Mouse (Mus musculus) CH12.LX (cell line): ENCODE results near the gene Opa1. TPM values are rescaled to one million over a fixed set of nuclear protein-coding genes. Genes with fewer than 3 reads are reported as not detected.

Experiments used
- DNase-seq: peaks from one replicate; pipeline ENCODE4 v3.0.0-alpha.2; 2013; ENCODE audit errors: extremely low read depth
- H3K27ac ChIP-seq: 2 replicates; pipeline ENCODE4 v1.5.1; 2012; ENCODE audit warnings: low read depth, mild to moderate bottlenecking, control low read depth, moderate library complexity; ENCODE audit not compliant: insufficient read depth
- H3K27me3 ChIP-seq: replicated peaks from 2 replicates; pipeline ENCODE3; 2012; ENCODE audit warnings: inconsistent platforms
- H3K36me3 ChIP-seq, 2 experiments: replicated peaks in 1 of 2; 2 replicates each; pipeline versions ENCODE3 to v1.6.1; 2012; ENCODE audit warnings: inconsistent platforms in 1 of 2, low read length in 1 of 2, mild to moderate bottlenecking in 1 of 2, mixed read lengths in 1 of 2, moderate library complexity in 1 of 2; ENCODE audit not compliant: control insufficient read depth in 1 of 2, insufficient read depth in 1 of 2
- H3K4me1 ChIP-seq, 2 experiments: 2 replicates each; pipeline ENCODE4 v1.6.1; 2012; ENCODE audit warnings: inconsistent platforms in 1 of 2, moderate library complexity in 1 of 2; ENCODE audit not compliant: insufficient read depth in 2 of 2, control insufficient read depth in 1 of 2
- H3K4me2 ChIP-seq: 2 replicates; pipeline ENCODE4 v1.6.1; 2012; ENCODE audit warnings: low read depth, mild to moderate bottlenecking, control low read depth; ENCODE audit not compliant: poor library complexity, insufficient read depth, severe bottlenecking
- H3K4me3 ChIP-seq, 3 experiments: fragments of 150-350 bp in 1 of 3; sonication (generic) in 1 of 3; replicated peaks in 1 of 3; 2 replicates each; pipeline versions ENCODE3 to v1.5.1; 2011 to 2012; ENCODE audit warnings: low read depth in 2 of 3, low read length in 2 of 3, mild to moderate bottlenecking in 2 of 3, moderate library complexity in 2 of 3, control low read depth in 1 of 3, improper control_type of control experiment in 1 of 3, inconsistent platforms in 1 of 3, mixed read lengths in 1 of 3; ENCODE audit not compliant: poor library complexity in 1 of 3
- H3K79me2 ChIP-seq: replicated peaks from 2 replicates; pipeline ENCODE4 v1.6.1; 2012; ENCODE audit warnings: mild to moderate bottlenecking, moderate library complexity; ENCODE audit not compliant: control insufficient read depth, poor library complexity, insufficient read depth, severe bottlenecking; ENCODE audit errors: extremely low read depth
- H3K9ac ChIP-seq: 2 replicates; pipeline ENCODE4 v1.6.1; 2012; ENCODE audit warnings: low read depth, mild to moderate bottlenecking, control low read depth, moderate library complexity; ENCODE audit not compliant: insufficient read depth
- H3K9me3 ChIP-seq: replicated peaks from 2 replicates; pipeline ENCODE3; 2012; ENCODE audit warnings: low read length, inconsistent platforms, mixed read lengths
- BHLHE40 ChIP-seq: IDR thresholded peaks from 2 replicates; pipeline ENCODE4 v1.6.1; 2011; ENCODE audit warnings: mild to moderate bottlenecking, low read depth, low read length, improper control_type of control experiment
- CHD1 ChIP-seq: IDR thresholded peaks from 2 replicates; pipeline ENCODE4 v1.6.1; 2012; ENCODE audit warnings: low read depth, low read length, improper control_type of control experiment, inconsistent platforms
- CHD2 ChIP-seq: IDR thresholded peaks from 2 replicates; pipeline ENCODE4 v1.6.1; 2011; ENCODE audit warnings: low read length, improper control_type of control experiment
- CTCF ChIP-seq, 2 experiments: IDR thresholded peaks in 1 of 2; conservative IDR thresholded peaks in 1 of 2; 2 replicates each; pipeline ENCODE4 v1.5.1; 2011 to 2012; ENCODE audit warnings: low read depth in 2 of 2, low read length in 2 of 2, improper control_type of control experiment in 1 of 2, inconsistent platforms in 1 of 2, mild to moderate bottlenecking in 1 of 2, moderate library complexity in 1 of 2
- E2F4 ChIP-seq: IDR thresholded peaks from 2 replicates; pipeline ENCODE4 v1.6.1; 2011; ENCODE audit warnings: low read depth, low read length, improper control_type of control experiment; ENCODE audit not compliant: insufficient replicate concordance
- ELF1 ChIP-seq: IDR thresholded peaks from 2 replicates; pipeline ENCODE4 v1.6.1; 2014; ENCODE audit warnings: low read depth, mild to moderate bottlenecking, inconsistent platforms, low read length, improper control_type of control experiment
- EP300 ChIP-seq: IDR thresholded peaks from 2 replicates; pipeline ENCODE4 v1.6.1; 2011; ENCODE audit warnings: low read length, improper control_type of control experiment
- ETS1 ChIP-seq: conservative IDR thresholded peaks from 2 replicates; pipeline ENCODE4 v1.6.1; 2012; ENCODE audit warnings: low read depth, mild to moderate bottlenecking, inconsistent platforms, low read length, improper control_type of control experiment, moderate library complexity
- GABPA ChIP-seq: IDR thresholded peaks from 2 replicates; pipeline ENCODE4 v1.6.1; 2012; ENCODE audit warnings: low read depth, low read length, improper control_type of control experiment, inconsistent platforms; ENCODE audit not compliant: insufficient replicate concordance
- HCFC1 ChIP-seq: IDR thresholded peaks from 2 replicates; pipeline ENCODE4 v1.6.1; 2012; ENCODE audit warnings: low read depth, mild to moderate bottlenecking, inconsistent platforms, low read length, improper control_type of control experiment
- IRF4 ChIP-seq: IDR thresholded peaks from 2 replicates; pipeline ENCODE4 v1.6.1; 2014; ENCODE audit warnings: low read depth, mild to moderate bottlenecking, inconsistent platforms, low read length, improper control_type of control experiment
- JUN ChIP-seq: IDR thresholded peaks from 2 replicates; pipeline ENCODE4 v1.6.1; 2011; ENCODE audit warnings: low read depth, mild to moderate bottlenecking, low read length, improper control_type of control experiment, moderate library complexity; ENCODE audit not compliant: insufficient read depth
- JUND ChIP-seq: conservative IDR thresholded peaks from 2 replicates; pipeline ENCODE4 v1.6.1; 2011; ENCODE audit warnings: low read depth, low read length, improper control_type of control experiment
- KAT2A ChIP-seq: IDR thresholded peaks from 2 replicates; pipeline ENCODE4 v1.6.1; 2012; ENCODE audit warnings: low read length, improper control_type of control experiment, inconsistent platforms; ENCODE audit not compliant: insufficient replicate concordance
- MAFK ChIP-seq: IDR thresholded peaks from 2 replicates; pipeline ENCODE4 v1.6.1; 2011; ENCODE audit warnings: low read length, improper control_type of control experiment; ENCODE audit not compliant: insufficient replicate concordance
- MAX ChIP-seq: IDR thresholded peaks from 2 replicates; pipeline ENCODE4 v1.6.1; 2011; ENCODE audit warnings: low read length, improper control_type of control experiment
- MAZ ChIP-seq: IDR thresholded peaks from 2 replicates; pipeline ENCODE4 v1.6.1; 2012; ENCODE audit warnings: low read depth, mild to moderate bottlenecking, inconsistent platforms, low read length, improper control_type of control experiment, moderate library complexity
- MEF2A ChIP-seq: IDR thresholded peaks from 2 replicates; pipeline ENCODE4 v1.6.1; 2014; ENCODE audit warnings: low read depth, mild to moderate bottlenecking, inconsistent platforms, low read length, improper control_type of control experiment, borderline replicate concordance
- MXI1 ChIP-seq: IDR thresholded peaks from 2 replicates; pipeline ENCODE4 v1.6.1; 2011; ENCODE audit warnings: mild to moderate bottlenecking, low read depth, low read length, improper control_type of control experiment
- MYC ChIP-seq: IDR thresholded peaks from 2 replicates; pipeline ENCODE4 v1.6.1; 2011; ENCODE audit warnings: low read depth, mild to moderate bottlenecking, improper control_type of control experiment, low read length
- NELFE ChIP-seq: IDR thresholded peaks from 2 replicates; pipeline ENCODE4 v1.6.1; 2011; ENCODE audit warnings: low read depth, low read length, improper control_type of control experiment
- NRF1 ChIP-seq: IDR thresholded peaks from 2 replicates; pipeline ENCODE4 v1.6.1; 2014; ENCODE audit warnings: low read depth, mild to moderate bottlenecking, inconsistent platforms, low read length, improper control_type of control experiment, moderate library complexity
- PAX5 ChIP-seq: IDR thresholded peaks from 2 replicates; pipeline ENCODE4 v1.6.1; 2012; ENCODE audit warnings: low read length, inconsistent platforms, mixed read lengths
- POLR2A ChIP-seq: IDR thresholded peaks from 2 replicates; pipeline ENCODE4 v1.6.1; 2011; ENCODE audit warnings: low read depth, mild to moderate bottlenecking, improper control_type of control experiment, low read length
- POLR2AphosphoS2 ChIP-seq: IDR thresholded peaks from 2 replicates; pipeline ENCODE4 v1.6.1; 2011; ENCODE audit warnings: low read depth, low read length, improper control_type of control experiment
- RAD21 ChIP-seq: IDR thresholded peaks from 2 replicates; pipeline ENCODE4 v1.6.1; 2011; ENCODE audit warnings: low read depth, mild to moderate bottlenecking, low read length, improper control_type of control experiment, moderate library complexity
- RCOR1 ChIP-seq: conservative IDR thresholded peaks from 2 replicates; pipeline ENCODE4 v1.6.1; 2012; ENCODE audit warnings: low read depth, mild to moderate bottlenecking, inconsistent platforms, low read length, improper control_type of control experiment
- SIN3A ChIP-seq: IDR thresholded peaks from 2 replicates; pipeline ENCODE4 v1.6.1; 2012; ENCODE audit warnings: low read length, improper control_type of control experiment, inconsistent platforms
- SMC3 ChIP-seq: IDR thresholded peaks from 2 replicates; pipeline ENCODE4 v1.6.1; 2011; ENCODE audit warnings: low read depth, low read length, improper control_type of control experiment
- TBP ChIP-seq: conservative IDR thresholded peaks from 2 replicates; pipeline ENCODE4 v1.6.1; 2011; ENCODE audit warnings: low read depth, low read length, improper control_type of control experiment
- TCF12 ChIP-seq: IDR thresholded peaks from 2 replicates; pipeline ENCODE4 v1.6.1; 2014; ENCODE audit warnings: low read depth, mild to moderate bottlenecking, inconsistent platforms, low read length, improper control_type of control experiment
- UBTF ChIP-seq: IDR thresholded peaks from 2 replicates; pipeline ENCODE4 v1.6.1; 2012; ENCODE audit warnings: low read depth, mild to moderate bottlenecking, inconsistent platforms, low read length, improper control_type of control experiment, moderate library complexity
- USF1 ChIP-seq: IDR thresholded peaks from 2 replicates; pipeline ENCODE4 v1.6.1; 2014; ENCODE audit warnings: low read depth, mild to moderate bottlenecking, inconsistent platforms, low read length, improper control_type of control experiment
- USF2 ChIP-seq: conservative IDR thresholded peaks from 2 replicates; pipeline ENCODE4 v1.6.1; 2011; ENCODE audit warnings: low read depth, low read length, improper control_type of control experiment
- ZC3H11A ChIP-seq: IDR thresholded peaks from 2 replicates; pipeline ENCODE4 v1.6.1; 2012; ENCODE audit warnings: low read depth, mild to moderate bottlenecking, inconsistent platforms, low read length, improper control_type of control experiment
- ZKSCAN1 ChIP-seq: IDR thresholded peaks from 2 replicates; pipeline ENCODE4 v1.6.1; 2012; ENCODE audit warnings: low read depth, inconsistent platforms, low read length, improper control_type of control experiment, borderline replicate concordance
- ZMIZ1 ChIP-seq: IDR thresholded peaks from 2 replicates; pipeline ENCODE4 v1.6.1; 2012; ENCODE audit warnings: low read depth, mild to moderate bottlenecking, inconsistent platforms, low read length, improper control_type of control experiment
- ZNF384 ChIP-seq: IDR thresholded peaks from 2 replicates; pipeline ENCODE4 v1.6.1; 2012; ENCODE audit warnings: low read depth, low read length, improper control_type of control experiment, inconsistent platforms
- dilution Hi-C: fragments of 300-500 bp; cut with MboI; formaldehyde crosslinking; loops from 2 replicates; pipeline ENCODE4 v1.14.3; 2020; ENCODE audit warnings: low sequenced_read_pairs; ENCODE audit not compliant: extremely low pct_unique_long_range_greater_than_20kb, extremely low pct_ligation_motif_present
- in situ Hi-C: fragments of 300-500 bp; cut with MboI; formaldehyde crosslinking; loops from 3 replicates; pipeline ENCODE4 v1.14.3; 2019; ENCODE audit warnings: low sequenced_read_pairs, low pct_ligation_motif_present, low pct_unique_long_range_greater_than_20kb, mixed read lengths
- polyA plus RNA-seq: library from polyadenylated mRNA; unstranded; fragments of >175 nt; gene quantifications from 2 replicates; pipeline ENCODE4 v1.2.1, GENCODE M21; 2012; ENCODE audit warnings: low read depth; ENCODE audit not compliant: insufficient read length
- total RNA-seq, 2 experiments: library from RNA; depleted of rRNA; stranded (reverse); fragments of 300-350 nt in 1 of 2; fragments of >200 nt in 1 of 2; gene quantifications; 2 replicates each; pipeline ENCODE4 v1.2.3; 2012 to 2014

Gene Opa1
- total RNA-seq (2012; rRNA removed) (42.0 and 46.4 TPM in 2 replicates), total RNA-seq (2014; rRNA removed) (49.9 and 56.1 TPM in 2 replicates), polyA plus RNA-seq (54.4 and 57.3 TPM in 2 replicates)

GRCm38 (mm10) chr16:29579167-29579786 is at the start of gene Opa1:
Gene Opa1, plus strand, starts transcription at chr16:29579334.
- peaks cover 0 to 20% of the 10 kb centered on the region in 2 experiments; a peak in 2 of 4 replicates for H3K4me1 ChIP-seq
- peak; percentile 80 for TF ChIP-seq NELFE
- no peak for TF ChIP-seq ZC3H11A
- TF ChIP-seq E2F4 = no peak; the same call in 1 of the 2 replicates
- peak; percentile 67; the same call in 1 of the 2 replicates for TF ChIP-seq MYC
- peak; percentile 100 for TF ChIP-seq ELF1
- TF ChIP-seq KAT2A = peak; percentile 99
- TF ChIP-seq ZMIZ1 = peak; percentile 60
- peak; percentile 94 for TF ChIP-seq TCF12
- no peak for TF ChIP-seq USF2
- TF ChIP-seq IRF4 = peak; percentile 83
- 0 out of 2 replicates have a peak, but pooled peaks have one; percentile 19 for TF ChIP-seq ETS1
- TF ChIP-seq CHD2 = peak; percentile 79
- no peak for TF ChIP-seq USF1
- TF ChIP-seq HCFC1 = peak; percentile 100
- TF ChIP-seq JUN = no peak
- TF ChIP-seq PAX5 = no peak
- 0 out of 2 replicates have a peak, but pooled peaks have one; percentile 39 for TF ChIP-seq CHD1
- TF ChIP-seq CTCF (conservative IDR thresholded peaks at IDR 0.05 in 1 of 2, IDR thresholded peaks at IDR 0.05 in 1 of 2; ENCODE audit: low read depth in 2 of 2, low read length in 2 of 2) = no peak
- peak; percentile 93 for TF ChIP-seq MEF2A
- peak; percentile 99 for TF ChIP-seq NRF1
- TF ChIP-seq RCOR1 = no peak
- 0 out of 2 replicates have a peak, but pooled peaks have one; percentile 14 for TF ChIP-seq JUND
- peak; percentile 34; the same call in 1 of the 2 replicates for TF ChIP-seq ZNF384
- no peak for TF ChIP-seq RAD21
- no peak for TF ChIP-seq MAFK
- TF ChIP-seq MXI1 = peak; percentile 94
- TF ChIP-seq MAX = peak; percentile 73
- TF ChIP-seq EP300 = no peak
- peak; percentile 88; the same call in 1 of the 2 replicates for TF ChIP-seq GABPA
- peak; percentile 85 for TF ChIP-seq POLR2A
- TF ChIP-seq SMC3 = no peak
- no peak for TF ChIP-seq UBTF
- 0 out of 2 replicates have a peak, but pooled peaks have one; percentile 67 for TF ChIP-seq MAZ
- peak; percentile 79; the same call in 1 of the 2 replicates for TF ChIP-seq POLR2AphosphoS2
- peak; percentile 98 for TF ChIP-seq SIN3A
- TF ChIP-seq BHLHE40 = 0 out of 2 replicates have a peak, but pooled peaks have one; percentile 27
- no peak for TF ChIP-seq ZKSCAN1
- peak; percentile 83; the same call in 1 of the 2 replicates for TF ChIP-seq TBP
- TF ChIP-seq, all 38 proteins: peak for 24
- peaks cover 29% of the 10 kb centered on the region for H3K79me2 ChIP-seq
- peaks cover 6 to 8% of the 10 kb centered on the region in 2 experiments for H3K36me3 ChIP-seq
- dilution Hi-C loops (no loop called here), in situ Hi-C loops (no loop called here)
- no peaks in the 10 kb centered on the region for H3K9me3 ChIP-seq
- H3K27me3 ChIP-seq = peaks cover 1% of the 10 kb centered on the region
- H3K27ac ChIP-seq = peak within 1 kb of the TSS; percentile 36; the same call in 1 of the 2 replicates
- peak within 1 kb of the TSS; percentile 64 for H3K4me2 ChIP-seq
- H3K9ac ChIP-seq = peak within 1 kb of the TSS; percentile 96
- DNase-seq = peak; percentile 99
- peak within 1 kb of the TSS; percentile 98 to 99 (median 98) for H3K4me3 ChIP-seq
